Mouse (Mus musculus): ENCODE measurements at regions not wholly inside any gene's neighbourhood (a gene's known extent, or its start where the extent isn't known, plus 50 kb on each side); places are given as distances from the start of the nearest gene placed in this dataset.

DNA sequence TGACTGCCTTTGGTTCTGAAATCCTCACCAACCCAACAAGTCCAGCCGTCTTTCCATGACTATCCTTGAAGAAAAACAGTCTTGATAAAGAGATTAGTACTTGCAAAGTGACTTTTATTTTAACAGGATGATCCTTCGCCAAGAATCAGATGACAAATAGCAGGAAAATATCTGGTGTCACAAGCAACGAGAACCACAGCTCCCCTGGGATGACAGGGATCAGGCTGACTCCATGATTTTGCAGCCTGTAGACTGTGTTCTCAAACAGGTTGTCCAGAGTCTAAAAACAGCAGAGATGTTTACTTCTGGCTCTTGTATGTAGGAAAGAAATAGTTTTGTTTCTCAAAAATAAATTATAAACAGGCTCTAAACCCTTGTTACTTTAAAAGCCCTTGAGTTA lies 63.3 kb downstream of the Tmem18 start:
- Histone ChIP-seq H3K9ac (no peak overlapping the region), H3K36me3 (ENCODE audit: insufficient read depth) (no peaks in the 10 kb centered on the region), H3K27ac (ENCODE audit: low read depth) (no peak overlapping the region), H3K4me2 (no peak overlapping the region), H3K4me1 (ENCODE audit: insufficient read depth) (no peaks in the 10 kb centered on the region), H3K4me3 (ENCODE audit: low read depth, low read length) (no peak overlapping the region), H3K27me3 (ENCODE audit: insufficient read depth, low read length) (no peaks in the 10 kb centered on the region), H3K9me3 (ENCODE audit: low read depth, low read length) (no peaks in the 10 kb centered on the region)
- DNase-seq (no peak), ATAC-seq (ENCODE audit: insufficient read depth) (no peak)
- TF ChIP-seq CTCF (IDR thresholded peaks at IDR 0.05; ENCODE audit: low read depth), result no peak
- 37% methylated on average over 3 of the region's 3 CpGs for WGBS

DNA sequence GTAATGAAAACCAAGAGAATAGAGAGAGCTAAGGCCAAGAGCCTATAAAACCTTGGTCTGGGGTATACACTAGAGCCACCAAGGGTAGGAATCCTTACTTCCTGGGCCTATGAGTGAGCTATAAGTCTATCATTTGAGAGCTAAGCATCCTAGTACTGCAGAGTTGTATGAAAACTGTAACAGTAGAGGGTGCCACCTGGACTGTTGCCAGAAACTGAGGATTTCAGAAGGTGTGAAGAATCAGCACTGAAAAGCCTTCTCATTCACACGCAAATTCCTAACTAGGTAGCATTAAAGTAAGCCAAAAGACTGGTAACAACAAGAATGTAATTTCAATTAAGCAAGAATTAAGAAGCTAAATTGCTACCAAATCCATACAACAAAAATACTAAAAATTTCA lies 67.3 kb downstream of the Tmem18 start:
- Histone ChIP-seq H3K36me3 (ENCODE audit: insufficient read depth) (no peaks in the 10 kb centered on the region), H3K27me3 (ENCODE audit: insufficient read depth, low read length) (no peaks in the 10 kb centered on the region), H3K9ac (no peak overlapping the region), H3K9me3 (ENCODE audit: low read depth, low read length) (no peaks in the 10 kb centered on the region), H3K27ac (ENCODE audit: low read depth) (no peak overlapping the region), H3K4me3 (ENCODE audit: low read depth, low read length) (no peak overlapping the region), H3K4me1 (ENCODE audit: insufficient read depth) (no peaks in the 10 kb centered on the region), H3K4me2 (no peak overlapping the region)
- peak; percentile 27 for DNase-seq
- TF ChIP-seq CTCF (IDR thresholded peaks at IDR 0.05; ENCODE audit: low read depth), result no peak
- 49% methylated on average over 1 of the region's 1 CpGs for WGBS
- ATAC-seq (ENCODE audit: insufficient read depth), result no peak

DNA sequence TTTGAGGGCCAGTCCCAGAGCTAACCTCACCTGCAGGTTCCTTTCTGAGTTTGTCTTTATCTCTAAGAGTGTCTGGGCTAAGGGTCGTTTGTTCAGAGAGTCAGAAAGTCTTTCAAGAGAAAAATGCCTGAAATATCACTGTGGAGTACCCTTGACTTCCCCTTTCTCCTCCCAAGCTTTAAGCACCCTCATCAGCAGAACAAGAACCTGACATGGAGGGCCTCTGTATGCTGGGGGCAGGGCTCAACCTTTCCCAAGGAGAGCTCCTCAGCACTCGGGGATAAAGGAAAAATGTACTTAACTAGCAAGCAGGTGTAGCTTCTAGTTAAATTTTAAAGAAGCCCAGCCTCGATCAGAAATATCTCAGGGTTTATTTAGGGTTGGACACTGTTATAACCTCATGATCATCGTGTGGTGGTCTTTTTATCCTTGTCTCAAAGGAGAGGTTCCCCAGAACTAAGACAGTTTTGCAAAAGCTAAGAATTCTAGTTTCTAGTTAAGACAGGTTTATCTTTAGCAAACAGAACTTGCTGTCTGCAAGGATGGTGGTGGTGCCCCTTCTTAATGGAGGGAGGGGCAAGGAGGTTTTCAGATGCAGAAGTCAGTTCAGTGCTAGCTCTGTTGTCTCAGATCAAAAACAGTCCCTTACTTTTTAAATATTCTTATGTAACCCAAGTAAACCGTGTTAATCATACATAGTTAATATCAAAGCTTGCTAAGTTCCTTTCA lies 70.3 kb downstream of the Tmem18 start:
- no peak for TF ChIP-seq CTCF (IDR thresholded peaks at IDR 0.05; ENCODE audit: low read depth)
- Histone ChIP-seq H3K9ac (no peak overlapping the region), H3K36me3 (ENCODE audit: insufficient read depth) (no peaks in the 10 kb centered on the region), H3K9me3 (ENCODE audit: low read depth, low read length) (no peaks in the 10 kb centered on the region), H3K4me3 (ENCODE audit: low read depth, low read length) (no peak overlapping the region), H3K4me1 (ENCODE audit: insufficient read depth) (no peaks in the 10 kb centered on the region), H3K27ac (ENCODE audit: low read depth) (peak overlapping the region; percentile 52), H3K4me2 (peak overlapping the region; percentile 27), H3K27me3 (ENCODE audit: insufficient read depth, low read length) (no peaks in the 10 kb centered on the region)
- 38% methylated on average over 5 of the region's 5 CpGs for WGBS
- DNase-seq, result peak; percentile 59
- ATAC-seq (ENCODE audit: insufficient read depth), result peak; percentile 94

DNA sequence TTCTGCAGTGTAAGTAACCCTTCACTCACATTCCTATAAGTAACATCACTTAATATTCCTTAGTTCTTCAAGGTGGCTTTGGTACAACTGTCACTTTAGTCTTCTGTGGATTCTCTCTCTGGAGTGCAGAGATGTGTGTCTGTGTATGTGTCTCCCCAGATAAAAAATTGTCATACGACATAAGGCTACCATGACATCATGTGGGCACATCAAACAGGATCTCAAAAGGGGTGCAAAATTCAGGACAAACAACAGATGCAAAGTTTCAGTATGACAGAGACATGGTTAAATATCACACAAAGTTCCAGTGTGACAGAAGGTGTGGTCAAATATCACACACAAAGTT lies 70.8 kb downstream of the Tmem18 start:
- ATAC-seq (ENCODE audit: insufficient read depth) (no peak), DNase-seq (no peak)
- Histone ChIP-seq H3K9me3 (ENCODE audit: low read depth, low read length) (no peaks in the 10 kb centered on the region), H3K4me1 (ENCODE audit: insufficient read depth) (no peaks in the 10 kb centered on the region), H3K4me2 (peak overlapping the region; percentile 27; the same call in 1 of the 2 replicates), H3K4me3 (ENCODE audit: low read depth, low read length) (no peak overlapping the region), H3K27ac (ENCODE audit: low read depth) (peak overlapping the region; percentile 42; the same call in 1 of the 2 replicates), H3K27me3 (ENCODE audit: insufficient read depth, low read length) (no peaks in the 10 kb centered on the region), H3K9ac (no peak overlapping the region), H3K36me3 (ENCODE audit: insufficient read depth) (no peaks in the 10 kb centered on the region)
- no peak for TF ChIP-seq CTCF (IDR thresholded peaks at IDR 0.05; ENCODE audit: low read depth)
- WGBS, result 53% methylated on average over 1 of the region's 1 CpGs

DNA sequence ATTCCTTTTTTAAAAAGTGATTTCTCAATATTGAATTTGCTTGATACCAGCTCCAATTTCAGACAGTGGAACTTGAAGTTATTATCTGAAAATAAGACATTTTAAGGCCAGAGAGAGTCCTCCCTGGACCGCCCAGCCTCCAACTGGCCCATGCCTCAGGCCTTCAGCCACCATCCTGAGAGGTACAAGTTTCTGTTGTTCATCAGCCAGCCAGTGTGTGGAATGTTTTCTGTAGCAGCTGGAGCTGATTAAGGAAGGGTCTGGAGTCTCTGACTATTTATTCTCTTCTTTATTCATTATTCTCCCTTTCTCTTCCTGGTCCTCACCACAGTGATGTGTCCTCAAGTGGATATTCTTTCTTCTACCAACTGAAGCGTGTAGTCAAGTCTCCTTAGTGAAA lies 94.6 kb downstream of the Tmem18 start:
- Histone ChIP-seq H3K4me3 (ENCODE audit: low read depth, low read length) (no peak overlapping the region), H3K9me3 (ENCODE audit: low read depth, low read length) (no peaks in the 10 kb centered on the region), H3K27me3 (ENCODE audit: insufficient read depth, low read length) (no peaks in the 10 kb centered on the region), H3K27ac (ENCODE audit: low read depth) (no peak overlapping the region), H3K36me3 (ENCODE audit: insufficient read depth) (no peaks in the 10 kb centered on the region), H3K4me1 (ENCODE audit: insufficient read depth) (no peaks in the 10 kb centered on the region), H3K9ac (no peak overlapping the region), H3K4me2 (no peak overlapping the region)
- no peak for ATAC-seq (ENCODE audit: insufficient read depth)
- no peak for DNase-seq
- TF ChIP-seq CTCF (IDR thresholded peaks at IDR 0.05; ENCODE audit: low read depth), result no peak
- 78% methylated on average over 2 of the region's 2 CpGs for WGBS

DNA sequence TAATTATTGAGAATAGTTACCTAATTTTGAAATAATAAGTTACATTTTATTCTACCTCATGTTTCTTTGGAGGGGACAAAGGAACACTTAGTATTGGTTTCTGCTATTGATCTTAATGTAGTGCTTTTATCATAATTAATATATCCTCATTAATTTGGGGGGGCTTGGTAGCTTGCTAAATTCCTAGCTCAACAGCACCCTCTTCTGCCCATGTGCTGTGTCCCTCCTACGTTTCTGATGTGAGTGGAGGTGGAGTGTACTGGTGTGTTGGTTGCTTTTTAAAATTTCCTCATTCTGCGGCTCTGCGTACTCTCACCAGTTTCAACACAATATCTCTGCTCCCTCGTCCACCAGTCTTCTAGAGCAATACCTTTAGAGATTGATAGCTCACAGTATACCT lies 105.8 kb downstream of the Tmem18 start:
- peak; percentile 46 for TF ChIP-seq CTCF (IDR thresholded peaks at IDR 0.05; ENCODE audit: low read depth)
- H3K4me1 ChIP-seq (ENCODE audit: insufficient read depth), result no peaks in the 10 kb centered on the region
- H3K27ac ChIP-seq (ENCODE audit: low read depth), result no peak overlapping the region
- H3K4me2 ChIP-seq, result no peak overlapping the region
- ATAC-seq (ENCODE audit: insufficient read depth), result no peak
- no peaks in the 10 kb centered on the region for H3K27me3 ChIP-seq (ENCODE audit: insufficient read depth, low read length)
- H3K36me3 ChIP-seq (ENCODE audit: insufficient read depth), result no peaks in the 10 kb centered on the region
- 64% methylated on average over 4 of the region's 4 CpGs for WGBS
- peak; percentile 13 for DNase-seq
- H3K9ac ChIP-seq, result no peak overlapping the region
- no peak overlapping the region for H3K4me3 ChIP-seq (ENCODE audit: low read depth, low read length)
- no peaks in the 10 kb centered on the region for H3K9me3 ChIP-seq (ENCODE audit: low read depth, low read length)

DNA sequence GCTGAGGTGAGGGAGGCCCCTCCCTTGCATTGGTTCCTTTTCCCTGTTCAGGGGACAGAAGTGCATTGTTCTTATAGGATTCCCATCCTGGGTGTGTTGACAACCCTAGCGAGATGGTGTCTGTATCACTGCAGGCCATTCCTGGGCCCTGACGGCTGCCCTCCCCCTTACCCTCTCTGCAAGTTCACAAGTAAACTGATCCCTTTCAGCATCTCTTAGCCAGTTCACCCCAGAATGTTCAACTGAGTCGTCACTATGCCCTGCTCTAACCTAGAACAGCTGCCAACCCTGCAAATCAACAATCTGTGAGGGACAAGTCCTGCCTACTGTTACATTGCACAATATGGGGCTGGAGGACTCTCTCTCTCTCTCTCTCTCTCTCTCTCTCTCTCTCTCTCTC lies 109.3 kb downstream of the Tmem18 start:
- H3K27me3 ChIP-seq (ENCODE audit: insufficient read depth, low read length), result no peaks in the 10 kb centered on the region
- no peak for TF ChIP-seq CTCF (IDR thresholded peaks at IDR 0.05; ENCODE audit: low read depth)
- no peaks in the 10 kb centered on the region for H3K9me3 ChIP-seq (ENCODE audit: low read depth, low read length)
- no peak overlapping the region for H3K9ac ChIP-seq
- H3K4me2 ChIP-seq, result no peak overlapping the region
- no peaks in the 10 kb centered on the region for H3K36me3 ChIP-seq (ENCODE audit: insufficient read depth)
- ATAC-seq (ENCODE audit: insufficient read depth), result no peak
- DNase-seq, result no peak
- WGBS, result 40% methylated on average over 3 of the region's 3 CpGs
- no peaks in the 10 kb centered on the region for H3K4me1 ChIP-seq (ENCODE audit: insufficient read depth)
- H3K27ac ChIP-seq (ENCODE audit: low read depth), result no peak overlapping the region
- no peak overlapping the region for H3K4me3 ChIP-seq (ENCODE audit: low read depth, low read length)

Measured in lung, embryonic 14.5 days (tissue).